25 mouse cellular contexts compared by ENCODE assay signal in genomic region chr10:110610336-110610735, GRCm38 (mm10).
DNase-seq lines count a peak whose midpoint lies in the region; ATAC-seq lines count a peak whose summit lies in the region.
"Had no signal": no experiment of that assay in that cellular context is flagged by ENCODE, and none has a peak within 500 bp of the region (broad histone marks: within the 10 kb centered on the region; RNA-seq: fewer than 3 reads in every experiment).

No protein-coding gene starts in this region.

- H3K4me2 ChIP-seq in hindbrain, embryonic 14.5 days (replicated peaks): 0 out of 2 replicates have a peak overlapping the region, but pooled peaks have one; percentile 7
- H3K4me2 ChIP-seq in hindbrain, embryonic 16.5 days (ENCODE audit: low read length): no peak overlapping the region
- H3K4me2 ChIP-seq in neural tube, embryonic 13.5 days: 0 out of 2 replicates have a peak overlapping the region, but pooled peaks have one; percentile 2
- H3K4me2 ChIP-seq in neural tube, embryonic 14.5 days (ENCODE audit: low read depth, low read length): no peak overlapping the region
- H3K4me2 ChIP-seq: embryonic facial prominence, embryonic 12.5 days; embryonic facial prominence, embryonic 15.5 days; heart, embryonic 12.5 days; heart, embryonic 15.5 days; hindbrain, embryonic 12.5 days had no signal

- H3K9ac ChIP-seq in hindbrain, embryonic 14.5 days: no peak overlapping the region
- H3K9ac ChIP-seq in hindbrain, embryonic 16.5 days (ENCODE audit: low read depth, low read length): no peak overlapping the region
- no peak overlapping the region for H3K9ac ChIP-seq in neural tube, embryonic 13.5 days
- H3K9ac ChIP-seq in neural tube, embryonic 14.5 days (replicated peaks; ENCODE audit: low read depth, low read length): no peak overlapping the region
- H3K9ac ChIP-seq: embryonic facial prominence, embryonic 12.5 days; embryonic facial prominence, embryonic 15.5 days; forebrain, postnatal 0 days; heart, embryonic 12.5 days; heart, embryonic 15.5 days; hindbrain, embryonic 12.5 days had no signal

- H3K27ac ChIP-seq in hindbrain, embryonic 14.5 days: no peak overlapping the region
- no peak overlapping the region for H3K27ac ChIP-seq in hindbrain, embryonic 16.5 days (ENCODE audit: low read depth, low read length)
- no peak overlapping the region; the same call in 1 of the 2 replicates for H3K27ac ChIP-seq in neural tube, embryonic 13.5 days (replicated peaks)
- no peak overlapping the region for H3K27ac ChIP-seq in neural tube, embryonic 14.5 days (ENCODE audit: low read depth, low read length)
- H3K27ac ChIP-seq: embryonic facial prominence, embryonic 12.5 days; embryonic facial prominence, embryonic 15.5 days; gastrocnemius, adult 2 months; heart, embryonic 15.5 days; hindbrain, embryonic 12.5 days had no signal

- WGBS in hindbrain, embryonic 14.5 days: 43% methylated on average over 9 of the region's 9 CpGs
- 48% methylated on average over 9 of the region's 9 CpGs for WGBS in hindbrain, embryonic 16.5 days
- WGBS in neural tube, embryonic 13.5 days: 15% methylated on average over 9 of the region's 9 CpGs
- WGBS in neural tube, embryonic 14.5 days: 13% methylated on average over 9 of the region's 9 CpGs

- DNase-seq in hindbrain, embryonic 14.5 days (ENCODE audit: low spot score): no peak
- DNase-seq in cerebellum, postnatal 36 days: no peak
- no peak for DNase-seq in T-cell, adult 2 months (ENCODE audit: low spot score)
- DNase-seq: adrenal gland, adult 8-10 months; adrenal gland, postnatal 36 days; cerebellum, adult 18-20 months; cerebellum, adult 9-10 months; cerebellum, postnatal 14 days; forebrain, postnatal 0 days; gastrocnemius, adult 2 months; gastrocnemius, postnatal 14 days; heart, adult 18-20 months; heart, postnatal 10 days; heart, postnatal 4 days had no signal

- H3K4me1 ChIP-seq in hindbrain, embryonic 14.5 days (replicated peaks; ENCODE audit: control insufficient read depth, insufficient read depth, low read length): no peaks in the 10 kb centered on the region
- no peaks in the 10 kb centered on the region for H3K4me1 ChIP-seq in hindbrain, embryonic 16.5 days (ENCODE audit: control insufficient read depth, insufficient read depth, low read depth, low read length)
- peaks cover 14% of the 10 kb centered on the region for H3K4me1 ChIP-seq in neural tube, embryonic 13.5 days (replicated peaks)
- H3K4me1 ChIP-seq in neural tube, embryonic 14.5 days (ENCODE audit: control insufficient read depth, insufficient read depth, low read length): no peaks in the 10 kb centered on the region
- H3K4me1 ChIP-seq: embryonic facial prominence, embryonic 12.5 days; embryonic facial prominence, embryonic 15.5 days; heart, embryonic 12.5 days; heart, embryonic 15.5 days; hindbrain, embryonic 12.5 days had no signal

- H3K36me3 ChIP-seq in hindbrain, embryonic 14.5 days (replicated peaks; ENCODE audit: control insufficient read depth, insufficient read depth): no peaks in the 10 kb centered on the region
- H3K36me3 ChIP-seq in hindbrain, embryonic 16.5 days (ENCODE audit: control insufficient read depth, insufficient read depth, low read length): no peaks in the 10 kb centered on the region
- H3K36me3 ChIP-seq in neural tube, embryonic 13.5 days: no peaks in the 10 kb centered on the region
- no peaks in the 10 kb centered on the region for H3K36me3 ChIP-seq in neural tube, embryonic 14.5 days (ENCODE audit: control insufficient read depth, insufficient read depth, low read length)
- H3K36me3 ChIP-seq: embryonic facial prominence, embryonic 12.5 days; embryonic facial prominence, embryonic 15.5 days; heart, embryonic 12.5 days; heart, embryonic 15.5 days; hindbrain, embryonic 12.5 days had no signal

- H3K27me3 ChIP-seq in hindbrain, embryonic 14.5 days (ENCODE audit: control insufficient read depth, insufficient read depth, low read length): no peaks in the 10 kb centered on the region
- no peaks in the 10 kb centered on the region for H3K27me3 ChIP-seq in hindbrain, embryonic 16.5 days (replicated peaks; ENCODE audit: control insufficient read depth, insufficient read depth, low read length)
- no peaks in the 10 kb centered on the region for H3K27me3 ChIP-seq in neural tube, embryonic 13.5 days
- no peaks in the 10 kb centered on the region for H3K27me3 ChIP-seq in neural tube, embryonic 14.5 days (ENCODE audit: control insufficient read depth, insufficient read depth, low read length)
- H3K27me3 ChIP-seq: embryonic facial prominence, embryonic 12.5 days; embryonic facial prominence, embryonic 15.5 days; heart, embryonic 12.5 days; heart, embryonic 15.5 days; hindbrain, embryonic 12.5 days had no signal

- no peak for ATAC-seq in hindbrain, embryonic 14.5 days (ENCODE audit: low FRiP score)
- no peak for ATAC-seq in hindbrain, embryonic 16.5 days
- no peak for ATAC-seq in neural tube, embryonic 13.5 days (ENCODE audit: low read depth)
- ATAC-seq in neural tube, embryonic 14.5 days (ENCODE audit: low read depth): peak; percentile 51; the same call in 1 of the 2 replicates
- ATAC-seq: activated CD4-positive, CD25-positive, alpha-beta regulatory T cell, adult 4 months; CD4-positive, CD25-positive, alpha-beta regulatory T cell, adult 4 months; forebrain, embryonic 14.5 days; forebrain, postnatal 0 days had no signal

- H3K9me3 ChIP-seq in hindbrain, embryonic 14.5 days (ENCODE audit: control insufficient read depth, low read length): peaks cover 9% of the 10 kb centered on the region
- no peaks in the 10 kb centered on the region for H3K9me3 ChIP-seq in hindbrain, embryonic 16.5 days (ENCODE audit: control insufficient read depth, low read length)
- H3K9me3 ChIP-seq in neural tube, embryonic 13.5 days: peaks cover 13% of the 10 kb centered on the region
- H3K9me3 ChIP-seq in neural tube, embryonic 14.5 days (ENCODE audit: control insufficient read depth, low read length): no peaks in the 10 kb centered on the region

- H3K4me3 ChIP-seq in hindbrain, embryonic 14.5 days (replicated peaks; ENCODE audit: low read length): no peak overlapping the region
- no peak overlapping the region for H3K4me3 ChIP-seq in hindbrain, embryonic 16.5 days (ENCODE audit: low read length)
- no peak overlapping the region for H3K4me3 ChIP-seq in neural tube, embryonic 13.5 days
- H3K4me3 ChIP-seq in neural tube, embryonic 14.5 days (ENCODE audit: low read depth, low read length): no peak overlapping the region
- H3K4me3 ChIP-seq: embryonic facial prominence, embryonic 12.5 days; embryonic facial prominence, embryonic 15.5 days; gastrocnemius, adult 2 months; heart, embryonic 12.5 days; heart, embryonic 15.5 days; hindbrain, embryonic 12.5 days had no signal

Comparison
In these comparisons a context has a peak if more than half of its experiments do, and no peak if none do; other contexts are left out.
1. H3K4me2 ChIP-seq: peak in hindbrain, embryonic 14.5 days (single experiment) and neural tube, embryonic 13.5 days (single experiment); none in hindbrain, embryonic 16.5 days (single experiment) and neural tube, embryonic 14.5 days (single experiment).